Mouse (Mus musculus): ENCODE measurements at regions not wholly inside any gene's neighbourhood (a gene's known extent, or its start where the extent isn't known, plus 50 kb on each side); places are given as distances from the start of the nearest gene placed in this dataset.

DNA sequence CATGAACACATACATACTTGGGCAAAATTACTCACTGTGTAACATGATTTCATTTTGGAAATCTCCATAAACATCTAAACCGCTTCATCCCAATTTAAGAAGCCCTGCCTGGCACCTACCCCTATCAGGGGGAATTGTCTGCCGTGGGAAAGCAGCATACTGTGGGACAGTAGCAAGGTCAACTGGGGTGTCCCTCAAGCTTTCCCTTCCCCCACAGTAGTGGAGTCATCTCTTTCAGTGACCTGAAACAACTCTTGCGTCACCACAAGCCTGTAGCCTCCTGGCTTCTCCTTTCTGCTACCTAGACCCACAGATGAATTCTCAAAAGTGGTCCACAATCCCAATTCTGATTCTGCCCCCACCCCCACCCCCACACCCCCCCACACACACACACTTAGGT lies 158.8 kb downstream of the Qdpr start:
- TF ChIP-seq CTCF (IDR thresholded peaks at IDR 0.05; ENCODE audit: low read depth, low read length), result no peak
- TF ChIP-seq POLR2A (IDR thresholded peaks at IDR 0.05; ENCODE audit: extremely low read depth, insufficient read depth, low read length), result no peak

All from liver, adult 2 months (tissue).